Mouse (Mus musculus) liver, embryonic 11.5 days (tissue): ENCODE measurements at regions not wholly inside any gene's neighbourhood (a gene's known extent, or its start where the extent isn't known, plus 50 kb on each side); places are given as distances from the start of the nearest gene placed in this dataset.

Experiments used
- ATAC-seq: fragments of 200-750 bp; cut with Nextera tagmentation; replicated peaks from 2 replicates; pipeline ENCODE4 v1.8.0; 2017; ENCODE audit warnings: moderate number of reproducible peaks, mild to moderate bottlenecking, moderate TSS enrichment, moderate library complexity; ENCODE audit not compliant: low FRiP score
- DNase-seq: peaks from one replicate; pipeline ENCODE4 v3.0.0-alpha.2; 2017; ENCODE audit warnings: low spot score
- H3K27ac ChIP-seq: fragments of 300-500 bp; sonication (generic); 2 replicates; pipeline ENCODE4 v1.5.1; 2014; ENCODE audit warnings: mild to moderate bottlenecking, low read depth, low read length, control low read depth
- H3K27me3 ChIP-seq: fragments of 300-500 bp; sonication (generic); replicated peaks from 2 replicates; pipeline ENCODE4 v1.6.1; 2014; ENCODE audit warnings: low read length, mixed read lengths; ENCODE audit not compliant: control insufficient read depth, insufficient read depth
- H3K36me3 ChIP-seq: fragments of 300-500 bp; sonication (generic); 2 replicates; pipeline ENCODE4 v1.6.1; 2014; ENCODE audit warnings: mild to moderate bottlenecking, low read length, moderate library complexity, mixed read lengths; ENCODE audit not compliant: control insufficient read depth, insufficient read depth
- H3K4me1 ChIP-seq: fragments of 300-500 bp; sonication (generic); replicated peaks from 2 replicates; pipeline ENCODE4 v1.6.1; 2014; ENCODE audit warnings: low read length, mixed read lengths; ENCODE audit not compliant: control insufficient read depth, insufficient read depth
- H3K4me2 ChIP-seq: fragments of 300-500 bp; sonication (generic); 2 replicates; pipeline ENCODE4 v1.6.1; 2014; ENCODE audit warnings: mild to moderate bottlenecking, control low read depth, moderate library complexity
- H3K4me3 ChIP-seq: fragments of 300-500 bp; sonication (generic); 2 replicates; pipeline ENCODE4 v1.5.1; 2014; ENCODE audit warnings: low read depth, low read length, control low read depth
- H3K9ac ChIP-seq: fragments of 300-500 bp; sonication (generic); 2 replicates; pipeline ENCODE4 v1.6.1; 2014; ENCODE audit warnings: low read depth, low read length, control low read depth
- H3K9me3 ChIP-seq: fragments of 300-500 bp; sonication (generic); 2 replicates; pipeline ENCODE4 v1.6.1; 2016; ENCODE audit warnings: low read length, inconsistent platforms, mixed read lengths; ENCODE audit not compliant: control insufficient read depth
- WGBS: fragments of 180-500 bp; shearing (Covaris S2); extraction: QIAGEN DNeasy Blood & Tissue Kit; methylation state at CpG from one replicate; pipeline ENCODE4 v1.1.7; 2014; 5-methylcytosine and 5-hydroxymethylcytosine counted together

- no peak overlapping the region for H3K4me3 ChIP-seq
- H3K4me2 ChIP-seq: no peak overlapping the region
- H3K27me3 ChIP-seq: no peaks in the 10 kb centered on the region
- H3K4me1 ChIP-seq: no peaks in the 10 kb centered on the region; the same call in 1 of the 2 replicates
- H3K9ac ChIP-seq: no peak overlapping the region
- no peak overlapping the region for H3K27ac ChIP-seq
- H3K36me3 ChIP-seq: no peaks in the 10 kb centered on the region
- WGBS: 69% methylated on average over 3 of the region's 3 CpGs
- H3K9me3 ChIP-seq: no peaks in the 10 kb centered on the region
- ATAC-seq: no peak
- DNase-seq: no peak
Observed at GRCm38 (mm10) chr17:15177390-15177789, 136.1 kb upstream of the Gm3448 start.

GRCm38 (mm10) chr17:15174354-15174953, 133.1 kb upstream of the Gm3448 start:
- DNase-seq: no peak
- no peak; the same call in 1 of the 2 replicates for ATAC-seq
- 35% methylated on average over 9 of the region's 9 CpGs for WGBS
- Histone ChIP-seq H3K4me2 (no peak overlapping the region), H3K9me3 (no peaks in the 10 kb centered on the region), H3K4me3 (no peak overlapping the region), H3K4me1 (no peaks in the 10 kb centered on the region; the same call in 1 of the 2 replicates), H3K27me3 (no peaks in the 10 kb centered on the region), H3K9ac (no peak overlapping the region), H3K36me3 (no peaks in the 10 kb centered on the region), H3K27ac (no peak overlapping the region)

GRCm38 (mm10) chr17:15167927-15168326, 126.6 kb upstream of the Gm3448 start:
- no peak overlapping the region for H3K9ac ChIP-seq
- H3K36me3 ChIP-seq: no peaks in the 10 kb centered on the region
- H3K4me2 ChIP-seq: no peak overlapping the region
- H3K9me3 ChIP-seq: no peaks in the 10 kb centered on the region
- ATAC-seq: no peak
- no peak for DNase-seq
- WGBS: 79% methylated on average over 3 of the region's 3 CpGs
- H3K4me3 ChIP-seq: no peak overlapping the region
- no peaks in the 10 kb centered on the region for H3K27me3 ChIP-seq
- no peak overlapping the region for H3K27ac ChIP-seq
- H3K4me1 ChIP-seq: no peaks in the 10 kb centered on the region

- Histone ChIP-seq H3K9ac (no peak overlapping the region), H3K9me3 (no peaks in the 10 kb centered on the region), H3K4me3 (no peak overlapping the region), H3K27ac (no peak overlapping the region), H3K4me2 (no peak overlapping the region), H3K27me3 (no peaks in the 10 kb centered on the region), H3K36me3 (no peaks in the 10 kb centered on the region), H3K4me1 (no peaks in the 10 kb centered on the region; the same call in 1 of the 2 replicates)
- DNase-seq (no peak), ATAC-seq (no peak)
- 72% methylated on average over 5 of the region's 5 CpGs for WGBS
Observed at GRCm38 (mm10) chr17:15157693-15158333, 116.5 kb upstream of the Gm3448 start.

- ATAC-seq: no peak
Observed at GRCm38 (mm10) chr17:15152996-15153735, 111.8 kb upstream of the Gm3448 start.

GRCm38 (mm10) chr17:15152477-15152876, 111.1 kb upstream of the Gm3448 start:
- no peak overlapping the region for H3K27ac ChIP-seq
- H3K4me2 ChIP-seq: no peak overlapping the region
- no peaks in the 10 kb centered on the region for H3K27me3 ChIP-seq
- no peak overlapping the region for H3K9ac ChIP-seq
- DNase-seq (no peak), ATAC-seq (no peak)
- 47% methylated on average over 7 of the region's 7 CpGs for WGBS
- H3K9me3 ChIP-seq: no peaks in the 10 kb centered on the region
- no peak overlapping the region for H3K4me3 ChIP-seq
- no peaks in the 10 kb centered on the region for H3K36me3 ChIP-seq
- H3K4me1 ChIP-seq: peaks cover 2% of the 10 kb centered on the region; the same call in 1 of the 2 replicates

More at GRCm38 (mm10) chr17:15152996-15153735, 111.8 kb upstream of the Gm3448 start:
- 60% methylated on average over 7 of the region's 7 CpGs for WGBS
- H3K36me3 ChIP-seq: no peaks in the 10 kb centered on the region
- H3K27ac ChIP-seq: no peak overlapping the region
- no peaks in the 10 kb centered on the region for H3K27me3 ChIP-seq
- H3K9ac ChIP-seq: no peak overlapping the region
- no peak for DNase-seq
- H3K4me1 ChIP-seq: peaks cover 2% of the 10 kb centered on the region; the same call in 1 of the 2 replicates
- H3K4me2 ChIP-seq: no peak overlapping the region
- no peak overlapping the region for H3K4me3 ChIP-seq
- no peaks in the 10 kb centered on the region for H3K9me3 ChIP-seq

- DNase-seq: no peak
- Histone ChIP-seq H3K27me3 (no peaks in the 10 kb centered on the region), H3K4me2 (no peak overlapping the region), H3K4me3 (no peak overlapping the region), H3K27ac (no peak overlapping the region), H3K9me3 (no peaks in the 10 kb centered on the region), H3K4me1 (peaks cover 2% of the 10 kb centered on the region; the same call in 1 of the 2 replicates), H3K36me3 (no peaks in the 10 kb centered on the region), H3K9ac (no peak overlapping the region)
- WGBS: 46% methylated on average over 3 of the region's 3 CpGs
- no peak for ATAC-seq
Observed at GRCm38 (mm10) chr17:15151695-15152094, 110.4 kb upstream of the Gm3448 start.

GRCm38 (mm10) chr17:15146607-15147006, 105.3 kb upstream of the Gm3448 start:
- H3K27ac ChIP-seq: no peak overlapping the region
- H3K9me3 ChIP-seq: no peaks in the 10 kb centered on the region
- H3K36me3 ChIP-seq: no peaks in the 10 kb centered on the region
- H3K4me2 ChIP-seq: no peak overlapping the region
- no peaks in the 10 kb centered on the region for H3K4me1 ChIP-seq
- ATAC-seq (no peak), DNase-seq (no peak)
- H3K4me3 ChIP-seq: no peak overlapping the region
- no peaks in the 10 kb centered on the region for H3K27me3 ChIP-seq
- WGBS: 30% methylated on average over 7 of the region's 7 CpGs
- no peak overlapping the region for H3K9ac ChIP-seq
